Mouse (Mus musculus) neural tube, embryonic 11.5 days (tissue): ENCODE measurements around the gene Ubr2. TPM values are rescaled to one million over a fixed set of nuclear protein-coding genes. Genes with fewer than 3 reads are reported as not detected.

Experiments
- ATAC-seq: fragments of 200-750 bp; cut with Nextera tagmentation; 2 replicates; pipeline ENCODE4 v1.8.0; 2017; ENCODE audit warnings: moderate number of reproducible peaks, mild to moderate bottlenecking, moderate TSS enrichment, moderate library complexity; ENCODE audit not compliant: insufficient read depth, low FRiP score, low TSS enrichment
- DNase-seq: peaks from one replicate; pipeline ENCODE4 v3.0.0-alpha.2; 2015; ENCODE audit warnings: low spot score
- H3K27ac ChIP-seq: fragments of 300-500 bp; sonication (generic); 2 replicates; pipeline ENCODE4 v1.5.1; 2014; ENCODE audit warnings: low read depth, mild to moderate bottlenecking, low read length
- H3K27me3 ChIP-seq: fragments of 300-500 bp; sonication (generic); 2 replicates; pipeline ENCODE4 v1.6.1; 2014; ENCODE audit warnings: mild to moderate bottlenecking, low read length, mixed read lengths; ENCODE audit not compliant: control insufficient read depth, insufficient read depth
- H3K36me3 ChIP-seq: fragments of 300-500 bp; sonication (generic); 2 replicates; pipeline ENCODE4 v1.6.1; 2014; ENCODE audit warnings: mild to moderate bottlenecking, low read length, moderate library complexity, mixed read lengths; ENCODE audit not compliant: control insufficient read depth, insufficient read depth
- H3K4me1 ChIP-seq: fragments of 300-500 bp; sonication (generic); 2 replicates; pipeline ENCODE4 v1.6.1; 2014; ENCODE audit warnings: low read length, mixed read lengths; ENCODE audit not compliant: control insufficient read depth, insufficient read depth
- H3K4me2 ChIP-seq: fragments of 300-500 bp; sonication (generic); 2 replicates; pipeline ENCODE4 v1.6.1; 2014; ENCODE audit warnings: low read depth, mild to moderate bottlenecking, moderate library complexity
- H3K4me3 ChIP-seq: fragments of 300-500 bp; sonication (generic); 2 replicates; pipeline ENCODE4 v1.5.1; 2014; ENCODE audit warnings: low read depth, low read length
- H3K9ac ChIP-seq: fragments of 300-500 bp; sonication (generic); 2 replicates; pipeline ENCODE4 v1.6.1; 2014; ENCODE audit warnings: mild to moderate bottlenecking, low read length
- H3K9me3 ChIP-seq: fragments of 300-500 bp; sonication (generic); 2 replicates; pipeline ENCODE4 v1.6.1; 2016; ENCODE audit warnings: low read length; ENCODE audit not compliant: control insufficient read depth
- WGBS: fragments of 180-500 bp; shearing (Covaris S2); extraction: QIAGEN DNeasy Blood & Tissue Kit; methylation state at CpG from one replicate; pipeline ENCODE4 v1.1.7; 2014; 5-methylcytosine and 5-hydroxymethylcytosine counted together
- polyA plus RNA-seq: library from polyadenylated mRNA; unstranded; fragments of >200 nt; fragmentation: Nextera tagmentation; extraction: Ambion mirVana; gene quantifications from 2 replicates; pipeline ENCODE4 v1.2.1, GENCODE M21; 2014

Ubr2 gene
- polyA plus RNA-seq, 1 experiment from 2014 or later = 20.8 TPM

DNA sequence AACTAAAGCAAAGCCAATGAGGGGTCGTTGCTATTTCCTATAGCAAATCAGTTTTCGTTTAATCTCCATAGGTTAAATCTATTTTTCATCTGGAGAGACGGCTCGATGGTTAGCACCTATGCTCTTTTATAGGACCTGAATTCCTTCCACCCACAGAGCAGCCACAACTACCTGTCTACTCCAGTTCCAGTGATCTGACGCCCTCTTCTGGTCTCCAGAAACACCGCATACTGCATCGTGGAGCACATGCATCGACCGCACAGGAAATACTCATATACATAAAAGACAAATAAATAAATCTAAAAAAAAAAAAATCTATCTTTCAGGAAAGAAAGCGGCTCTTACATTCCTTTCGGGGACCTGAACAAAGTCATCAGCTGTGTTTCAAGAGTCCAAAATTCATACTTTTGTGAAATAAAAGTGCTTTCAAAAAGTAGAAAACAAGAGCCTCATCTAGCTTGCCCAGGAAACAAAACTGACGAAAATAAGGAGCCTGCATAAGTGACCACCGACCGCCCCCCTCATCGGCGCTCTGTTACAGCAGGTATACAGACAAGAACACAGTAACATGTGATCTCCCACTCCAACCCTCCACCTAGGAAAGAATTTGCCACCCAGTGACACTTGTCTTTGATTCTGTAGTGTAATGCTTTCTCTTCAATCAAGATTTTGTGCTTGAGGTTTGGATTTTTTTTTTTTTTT lies 121.7 kb downstream of the Ubr2 start:
- Histone ChIP-seq H3K4me1 (peaks cover 20% of the 10 kb centered on the region), H3K4me2 (peak overlapping the region; percentile 93), H3K36me3 (no peaks in the 10 kb centered on the region), H3K4me3 (peak overlapping the region; percentile 94), H3K27me3 (no peaks in the 10 kb centered on the region), H3K27ac (no peak overlapping the region), H3K9me3 (no peaks in the 10 kb centered on the region), H3K9ac (peak overlapping the region; percentile 66; the same call in 1 of the 2 replicates)
- ATAC-seq (no peak), DNase-seq (peak; percentile 30)
- 34% methylated on average over 16 of the region's 16 CpGs for WGBS

DNA sequence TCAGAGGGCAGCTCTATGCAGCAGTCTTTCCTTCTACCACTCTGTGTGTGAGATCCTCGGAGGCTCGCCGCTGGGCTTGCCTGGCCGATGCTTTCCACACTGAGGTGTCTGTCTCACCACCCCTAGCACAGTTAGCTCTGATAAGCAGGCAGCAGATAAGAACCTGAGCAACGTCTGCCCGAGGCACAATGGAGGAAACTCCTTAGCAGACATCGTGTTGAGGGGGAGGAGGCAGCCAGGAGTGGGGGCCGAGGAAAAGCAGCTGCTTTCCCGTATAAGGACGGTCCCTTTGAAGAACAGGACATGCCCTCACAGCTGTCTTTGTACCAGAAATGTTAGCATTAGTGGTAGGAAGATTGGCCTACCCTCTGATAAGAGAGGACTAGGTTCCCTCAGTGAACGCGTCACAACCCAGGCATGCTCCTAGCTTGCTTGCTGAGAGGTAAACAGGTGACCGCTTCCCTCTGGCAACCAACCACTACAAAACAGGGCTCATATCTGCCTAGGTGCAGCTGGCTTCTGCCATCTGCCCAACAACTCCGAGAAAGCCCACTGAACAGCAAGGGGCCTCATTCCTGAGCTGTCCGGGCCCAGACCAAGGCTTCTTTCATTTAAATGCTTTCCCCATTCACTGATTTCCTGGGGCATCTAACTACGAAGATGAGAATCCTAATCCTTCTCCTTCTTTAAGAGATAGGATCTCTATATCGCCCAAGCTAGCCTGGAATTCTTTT lies 124.3 kb downstream of the Ubr2 start:
- no peaks in the 10 kb centered on the region for H3K9me3 ChIP-seq
- H3K4me2 ChIP-seq = 0 out of 2 replicates have a peak overlapping the region, but pooled peaks have one; percentile 5
- H3K4me1 ChIP-seq = peaks cover 1% of the 10 kb centered on the region; the same call in 1 of the 2 replicates
- no peak for ATAC-seq
- 64% methylated on average over 17 of the region's 17 CpGs for WGBS
- no peak overlapping the region for H3K4me3 ChIP-seq
- no peaks in the 10 kb centered on the region for H3K27me3 ChIP-seq
- no peak overlapping the region for H3K27ac ChIP-seq
- no peak for DNase-seq
- H3K36me3 ChIP-seq = no peaks in the 10 kb centered on the region
- H3K9ac ChIP-seq = no peak overlapping the region

- ATAC-seq = no peak
- Histone ChIP-seq H3K9ac (no peak overlapping the region), H3K4me3 (no peak overlapping the region), H3K27ac (no peak overlapping the region), H3K4me2 (no peak overlapping the region), H3K27me3 (no peaks in the 10 kb centered on the region), H3K4me1 (no peaks in the 10 kb centered on the region), H3K9me3 (no peaks in the 10 kb centered on the region), H3K36me3 (no peaks in the 10 kb centered on the region)
- DNase-seq = no peak
- WGBS = 88% methylated on average over 11 of the region's 11 CpGs
Measured at GRCm38 (mm10) chr17:46885218-46885909, 125.0 kb downstream of the Ubr2 start.

DNA sequence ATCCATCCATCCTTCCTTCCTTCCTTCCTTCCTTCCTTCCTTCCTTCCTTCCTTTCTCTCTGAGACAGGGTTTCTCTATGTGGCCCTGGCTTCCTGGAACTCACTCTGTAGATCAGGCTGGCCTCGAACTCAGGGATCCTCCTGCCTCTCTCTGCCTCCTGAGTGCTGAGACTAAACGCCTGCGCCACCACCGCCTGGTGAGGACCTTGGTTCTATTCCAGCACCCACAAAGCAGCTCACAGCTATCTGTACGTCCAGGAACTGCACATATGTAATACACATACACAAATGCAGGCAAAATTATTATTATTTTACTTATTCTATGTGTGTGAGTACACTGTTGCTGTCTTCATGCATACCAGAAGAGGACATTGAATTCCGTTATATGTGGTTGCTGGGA lies 125.6 kb downstream of the Ubr2 start:
- H3K4me2 ChIP-seq = no peak overlapping the region
- no peaks in the 10 kb centered on the region for H3K9me3 ChIP-seq
- H3K27me3 ChIP-seq = no peaks in the 10 kb centered on the region
- ATAC-seq (no peak), DNase-seq (no peak)
- H3K27ac ChIP-seq = no peak overlapping the region
- WGBS = 91% methylated on average over 6 of the region's 6 CpGs
- no peaks in the 10 kb centered on the region for H3K4me1 ChIP-seq
- H3K9ac ChIP-seq = no peak overlapping the region
- H3K4me3 ChIP-seq = no peak overlapping the region
- no peaks in the 10 kb centered on the region for H3K36me3 ChIP-seq

DNA sequence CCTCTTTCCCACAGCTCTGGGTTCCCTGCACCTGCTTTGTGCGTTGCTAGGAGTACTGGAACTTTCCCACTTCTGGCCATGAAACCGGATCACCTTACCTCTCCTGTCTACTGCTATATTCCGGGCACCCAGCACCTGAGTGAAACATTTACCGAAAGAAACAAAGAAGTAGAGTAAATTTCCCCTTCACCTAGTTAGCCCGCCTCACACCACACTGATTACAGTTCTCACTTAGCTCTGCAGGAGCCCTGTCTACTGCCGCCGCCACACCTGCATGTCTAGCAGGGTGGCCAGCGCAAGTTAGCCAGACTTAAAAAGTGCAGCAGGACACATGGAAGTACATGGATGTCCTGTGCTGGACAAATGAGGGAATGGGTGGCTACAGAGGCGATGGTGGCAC lies 127.2 kb downstream of the Ubr2 start:
- Histone ChIP-seq H3K27ac (no peak overlapping the region), H3K4me3 (no peak overlapping the region), H3K4me1 (no peaks in the 10 kb centered on the region), H3K4me2 (no peak overlapping the region), H3K36me3 (no peaks in the 10 kb centered on the region), H3K9me3 (no peaks in the 10 kb centered on the region), H3K27me3 (no peaks in the 10 kb centered on the region), H3K9ac (no peak overlapping the region)
- ATAC-seq (no peak), DNase-seq (no peak)
- WGBS = 89% methylated on average over 9 of the region's 9 CpGs

DNA sequence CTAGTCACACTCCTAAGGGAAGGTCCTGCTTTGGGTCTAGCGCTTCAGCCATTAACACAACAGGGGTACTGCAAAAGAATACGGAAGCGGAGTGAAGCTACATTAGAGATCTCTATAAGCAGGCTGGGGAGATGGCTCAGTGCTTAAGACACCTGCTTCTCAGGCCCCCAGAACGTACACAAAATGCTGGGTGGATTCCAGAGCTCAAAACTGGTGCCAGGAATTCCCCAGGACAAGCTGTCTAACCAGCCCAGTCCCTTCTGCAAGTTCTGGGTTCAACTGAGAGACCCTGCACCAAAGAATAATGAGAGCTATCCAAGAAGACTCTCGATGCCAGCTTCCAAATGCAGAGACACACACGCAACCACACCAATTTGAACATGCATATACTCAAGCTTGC lies 128.6 kb downstream of the Ubr2 start:
- Histone ChIP-seq H3K4me3 (no peak overlapping the region), H3K9ac (no peak overlapping the region), H3K4me2 (no peak overlapping the region), H3K27ac (no peak overlapping the region), H3K4me1 (no peaks in the 10 kb centered on the region), H3K27me3 (no peaks in the 10 kb centered on the region), H3K9me3 (no peaks in the 10 kb centered on the region), H3K36me3 (no peaks in the 10 kb centered on the region)
- DNase-seq (no peak), ATAC-seq (no peak)
- WGBS = 86% methylated on average over 6 of the region's 6 CpGs

GRCm38 (mm10) chr17:46880322-46880721 lies 130.0 kb downstream of the Ubr2 start:
- H3K9me3 ChIP-seq = no peaks in the 10 kb centered on the region
- H3K27ac ChIP-seq = 0 out of 2 replicates have a peak overlapping the region, but pooled peaks have one; percentile 20
- H3K9ac ChIP-seq = no peak overlapping the region
- ATAC-seq (no peak), DNase-seq (no peak)
- H3K4me2 ChIP-seq = no peak overlapping the region
- no peaks in the 10 kb centered on the region for H3K27me3 ChIP-seq
- H3K4me1 ChIP-seq = no peaks in the 10 kb centered on the region
- H3K36me3 ChIP-seq = no peaks in the 10 kb centered on the region
- no peak overlapping the region for H3K4me3 ChIP-seq
- whole genome bisulfite sequencing = 92% methylated on average over 2 of the region's 2 CpGs

- H3K4me2 ChIP-seq = no peak overlapping the region
- H3K4me1 ChIP-seq = no peaks in the 10 kb centered on the region
- 57% methylated on average over 14 of the region's 14 CpGs for WGBS
- 0 out of 2 replicates have a peak overlapping the region, but pooled peaks have one; percentile 20 for H3K27ac ChIP-seq
- H3K9ac ChIP-seq = no peak overlapping the region
- ATAC-seq (no peak), DNase-seq (peak; percentile 31)
- no peaks in the 10 kb centered on the region for H3K9me3 ChIP-seq
- no peaks in the 10 kb centered on the region for H3K27me3 ChIP-seq
- no peak overlapping the region for H3K4me3 ChIP-seq
- H3K36me3 ChIP-seq = no peaks in the 10 kb centered on the region
Measured at GRCm38 (mm10) chr17:46879841-46880311, 130.5 kb downstream of the Ubr2 start.
